Mouse (Mus musculus) E14TG2a.4 (cell line): ENCODE results near the gene Prrc2b.

ENCODE experiments used
- CTCF ChIP-seq: conservative IDR thresholded peaks from 2 replicates; pipeline ENCODE4 v1.5.1; 2014; ENCODE audit warnings: low read length
- NANOG ChIP-seq: IDR thresholded peaks from 2 replicates; pipeline ENCODE4 v1.6.1; 2014; ENCODE audit warnings: borderline replicate concordance, low read length, mixed read lengths
- POU5F1 ChIP-seq: IDR thresholded peaks from 2 replicates; pipeline ENCODE4 v1.6.1; 2014; ENCODE audit warnings: low read length, borderline replicate concordance

- no peak for TF ChIP-seq CTCF
- no peak for TF ChIP-seq NANOG
- TF ChIP-seq POU5F1 = no peak
Observed at GRCm38 (mm10) chr2:32146617-32147162, 4.2 kb upstream of the Prrc2b start.
